Mouse (Mus musculus): Measurements from ENCODE around the gene Gltp.

DNA sequence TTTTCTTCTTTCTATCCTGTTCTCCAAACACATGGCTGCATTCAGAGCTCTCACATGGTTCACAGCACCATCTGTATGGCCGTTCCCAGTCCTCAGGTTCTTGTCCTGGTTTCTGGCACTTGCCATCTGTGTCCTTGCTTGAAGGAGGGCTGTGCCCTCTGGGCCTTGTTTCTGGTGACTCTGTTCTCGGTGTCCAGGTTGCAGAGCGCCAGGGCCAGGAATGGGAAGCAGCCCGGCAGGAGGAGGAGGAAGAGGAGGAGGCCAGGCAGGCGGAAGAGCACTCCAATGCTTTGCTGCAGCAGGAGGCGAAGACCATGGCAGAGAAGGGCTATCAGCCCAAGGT, 29.1 kb upstream of the Gltp start:
- no peak for TF ChIP-seq MAFK (IDR thresholded peaks at IDR 0.05; ENCODE audit: insufficient replicate concordance, low read length)
- no peak for TF ChIP-seq CTCF (conservative IDR thresholded peaks at IDR 0.05 in 1 of 2, IDR thresholded peaks at IDR 0.05 in 1 of 2; ENCODE audit: low read depth in 2 of 2, low read length in 2 of 2)
- TF ChIP-seq CHD1 (IDR thresholded peaks at IDR 0.05; ENCODE audit: low read depth, low read length) = no peak
- TF ChIP-seq POLR2A (IDR thresholded peaks at IDR 0.05; ENCODE audit: low read depth, low read length) = no peak
- TF ChIP-seq GABPA (IDR thresholded peaks at IDR 0.05; ENCODE audit: insufficient replicate concordance, low read depth, low read length) = no peak
- no peak for TF ChIP-seq EP300 (IDR thresholded peaks at IDR 0.05; ENCODE audit: low read length)
- no peak for TF ChIP-seq E2F4 (IDR thresholded peaks at IDR 0.05; ENCODE audit: insufficient replicate concordance, low read depth, low read length)
- TF ChIP-seq TBP (conservative IDR thresholded peaks at IDR 0.05; ENCODE audit: low read depth, low read length) = no peak
- no peak for TF ChIP-seq TCF12 (IDR thresholded peaks at IDR 0.05; ENCODE audit: low read depth, low read length)
- TF ChIP-seq UBTF (IDR thresholded peaks at IDR 0.05; ENCODE audit: low read depth, low read length) = no peak

All from CH12.LX (cell line).